Mouse (Mus musculus) forebrain, embryonic 16.5 days (tissue): ENCODE results near the gene Lix1l. TPM values are rescaled to one million over a fixed set of nuclear protein-coding genes. Genes with fewer than 3 reads are reported as not detected.

ENCODE experiments used
- ATAC-seq: fragments of 200-750 bp; cut with Nextera tagmentation; 2 replicates; pipeline ENCODE4 v1.8.0; 2017; ENCODE audit warnings: mild to moderate bottlenecking, moderate library complexity
- H3K27ac ChIP-seq: fragments of 300-500 bp; sonication (generic); 2 replicates; pipeline ENCODE4 v1.5.1; 2014; ENCODE audit warnings: low read length, control low read depth
- H3K27me3 ChIP-seq: fragments of 300-500 bp; sonication (generic); replicated peaks from 2 replicates; pipeline ENCODE4 v1.6.1; 2014; ENCODE audit warnings: low read length; ENCODE audit not compliant: control insufficient read depth, insufficient read depth
- H3K36me3 ChIP-seq: fragments of 300-500 bp; sonication (generic); 2 replicates; pipeline ENCODE4 v1.6.1; 2014; ENCODE audit not compliant: control insufficient read depth, insufficient read depth
- H3K4me1 ChIP-seq: fragments of 300-500 bp; sonication (generic); replicated peaks from 2 replicates; pipeline ENCODE4 v1.6.1; 2014; ENCODE audit warnings: low read length; ENCODE audit not compliant: control insufficient read depth, insufficient read depth
- H3K4me2 ChIP-seq: fragments of 300-500 bp; sonication (generic); 2 replicates; pipeline ENCODE4 v1.6.1; 2014; ENCODE audit warnings: mild to moderate bottlenecking, low read length, control low read depth
- H3K4me3 ChIP-seq: fragments of 300-500 bp; sonication (generic); replicated peaks from 2 replicates; pipeline ENCODE4 v1.5.1; 2014; ENCODE audit warnings: mild to moderate bottlenecking, low read length, control low read depth
- H3K9ac ChIP-seq: fragments of 300-500 bp; sonication (generic); replicated peaks from 2 replicates; pipeline ENCODE4 v1.6.1; 2014; ENCODE audit warnings: low read depth, low read length, control low read depth
- H3K9me3 ChIP-seq: fragments of 300-500 bp; sonication (generic); 2 replicates; pipeline ENCODE4 v1.6.1; 2016; ENCODE audit warnings: low read length; ENCODE audit not compliant: control insufficient read depth
- WGBS: fragments of 180-500 bp; shearing (Covaris S2); extraction: QIAGEN DNeasy Blood & Tissue Kit; methylation state at CpG from one replicate; pipeline ENCODE4 v1.1.7; 2014; 5-methylcytosine and 5-hydroxymethylcytosine counted together
- polyA plus RNA-seq: library from polyadenylated mRNA; unstranded; fragments of >200 nt; fragmentation: Nextera tagmentation; extraction: Ambion mirVana; gene quantifications from 2 replicates; pipeline ENCODE4 v1.2.1, GENCODE M21; 2015

Gene Lix1l
- polyA plus RNA-seq, 1 experiment from 2014 or later, result 7.5 TPM

- Histone ChIP-seq H3K9me3 (no peaks in the 10 kb centered on the region), H3K27ac (no peak overlapping the region), H3K4me1 (peaks cover 10% of the 10 kb centered on the region; the same call in 1 of the 2 replicates), H3K36me3 (no peaks in the 10 kb centered on the region), H3K9ac (no peak overlapping the region), H3K4me2 (no peak overlapping the region), H3K27me3 (no peaks in the 10 kb centered on the region), H3K4me3 (no peak overlapping the region)
- 79% methylated on average over 16 of the region's 16 CpGs for WGBS
- no peak for ATAC-seq
Measured at GRCm38 (mm10) chr3:96571896-96572698, 28.9 kb upstream of the Lix1l start.

GRCm38 (mm10) chr3:96573611-96574511 is 27.1 kb upstream of the Lix1l start:
- H3K9me3 ChIP-seq, result no peaks in the 10 kb centered on the region
- no peak for ATAC-seq
- no peak overlapping the region for H3K4me2 ChIP-seq
- WGBS, result 88% methylated on average over 18 of the region's 19 CpGs
- H3K4me1 ChIP-seq, result peaks cover 13% of the 10 kb centered on the region; the same call in 1 of the 2 replicates
- H3K4me3 ChIP-seq, result no peak overlapping the region
- no peak overlapping the region for H3K27ac ChIP-seq
- H3K9ac ChIP-seq, result no peak overlapping the region
- no peaks in the 10 kb centered on the region for H3K36me3 ChIP-seq
- H3K27me3 ChIP-seq, result no peaks in the 10 kb centered on the region

- no peaks in the 10 kb centered on the region for H3K27me3 ChIP-seq
- WGBS, result 93% methylated on average over 8 of the region's 8 CpGs
- H3K9ac ChIP-seq, result no peak overlapping the region
- H3K4me2 ChIP-seq, result no peak overlapping the region
- no peaks in the 10 kb centered on the region for H3K9me3 ChIP-seq
- no peak for ATAC-seq
- no peak overlapping the region for H3K27ac ChIP-seq
- no peaks in the 10 kb centered on the region for H3K36me3 ChIP-seq
- peaks cover 15% of the 10 kb centered on the region for H3K4me1 ChIP-seq
- no peak overlapping the region for H3K4me3 ChIP-seq
Measured at GRCm38 (mm10) chr3:96575272-96575984, 25.5 kb upstream of the Lix1l start.

- H3K4me3 ChIP-seq, result peak overlapping the region; percentile 14
- 64% methylated on average over 14 of the region's 14 CpGs for WGBS
- H3K36me3 ChIP-seq, result no peaks in the 10 kb centered on the region
- no peaks in the 10 kb centered on the region for H3K9me3 ChIP-seq
- no peak for ATAC-seq
- no peaks in the 10 kb centered on the region for H3K27me3 ChIP-seq
- H3K27ac ChIP-seq, result peak overlapping the region; percentile 41; the same call in 1 of the 2 replicates
- H3K4me2 ChIP-seq, result peak overlapping the region; percentile 42
- no peak overlapping the region; the same call in 1 of the 2 replicates for H3K9ac ChIP-seq
- H3K4me1 ChIP-seq, result peaks cover 18% of the 10 kb centered on the region
Measured at GRCm38 (mm10) chr3:96576005-96576658, 24.8 kb upstream of the Lix1l start.

GRCm38 (mm10) chr3:96576690-96577541 is 24.0 kb upstream of the Lix1l start, which contains the start of gene Gm16253:
TSS of gene Gm16253 (plus strand) at chr3:96576984.
- peak; percentile 77 for ATAC-seq
- peak within 1 kb of the TSS; percentile 14 for H3K4me3 ChIP-seq

GRCm38 (mm10) chr3:96577566-96577965 is 23.4 kb upstream of the Lix1l start:
- no peaks in the 10 kb centered on the region for H3K9me3 ChIP-seq
- no peak for ATAC-seq
- H3K4me2 ChIP-seq, result no peak overlapping the region
- H3K9ac ChIP-seq, result no peak overlapping the region
- no peak overlapping the region for H3K4me3 ChIP-seq
- H3K36me3 ChIP-seq, result no peaks in the 10 kb centered on the region
- H3K27ac ChIP-seq, result no peak overlapping the region; the same call in 1 of the 2 replicates
- peaks cover 18% of the 10 kb centered on the region for H3K4me1 ChIP-seq
- 84% methylated on average over 4 of the region's 4 CpGs for WGBS
- no peaks in the 10 kb centered on the region for H3K27me3 ChIP-seq

More at GRCm38 (mm10) chr3:96576690-96577541, 24.0 kb upstream of the Lix1l start, which contains the start of gene Gm16253:
- no peaks in the 10 kb centered on the region for H3K27me3 ChIP-seq
- 39% methylated on average over 17 of the region's 17 CpGs for WGBS
- no peak within 1 kb of the TSS; the same call in 1 of the 2 replicates for H3K9ac ChIP-seq
- H3K36me3 ChIP-seq, result no peaks in the 10 kb centered on the region
- H3K9me3 ChIP-seq, result no peaks in the 10 kb centered on the region
- peak within 1 kb of the TSS; percentile 41 for H3K27ac ChIP-seq
- H3K4me2 ChIP-seq, result peak within 1 kb of the TSS; percentile 42
- H3K4me1 ChIP-seq, result peaks cover 18% of the 10 kb centered on the region

GRCm38 (mm10) chr3:96578561-96579238 is 22.2 kb upstream of the Lix1l start:
- no peak overlapping the region for H3K27ac ChIP-seq
- ATAC-seq, result no peak
- H3K4me3 ChIP-seq, result no peak overlapping the region
- H3K9ac ChIP-seq, result no peak overlapping the region
- no peaks in the 10 kb centered on the region for H3K27me3 ChIP-seq
- H3K4me1 ChIP-seq, result peaks cover 18% of the 10 kb centered on the region
- WGBS, result 75% methylated on average over 12 of the region's 12 CpGs
- H3K36me3 ChIP-seq, result no peaks in the 10 kb centered on the region
- no peaks in the 10 kb centered on the region for H3K9me3 ChIP-seq
- no peak overlapping the region for H3K4me2 ChIP-seq
